9 mouse cellular contexts compared by ENCODE assay signal in genomic region chr3:17619890-17620289, GRCm38 (mm10).
DNase-seq lines count a peak whose midpoint lies in the region; ATAC-seq lines count a peak whose summit lies in the region.
"Had no signal": no experiment of that assay in that cellular context is flagged by ENCODE, and none has a peak within 500 bp of the region (broad histone marks: within the 10 kb centered on the region; RNA-seq: fewer than 3 reads in every experiment).

No protein-coding gene starts in this region.

- H3K36me3 ChIP-seq in forebrain, embryonic 16.5 days (ENCODE audit: control insufficient read depth, insufficient read depth), result no peaks in the 10 kb centered on the region
- no peaks in the 10 kb centered on the region for H3K36me3 ChIP-seq in midbrain, embryonic 16.5 days (ENCODE audit: control insufficient read depth, insufficient read depth, low read length)

- peaks cover 14% of the 10 kb centered on the region for H3K4me1 ChIP-seq in forebrain, embryonic 16.5 days (replicated peaks; ENCODE audit: control insufficient read depth, insufficient read depth, low read length)
- peaks cover 17% of the 10 kb centered on the region for H3K4me1 ChIP-seq in midbrain, embryonic 16.5 days (ENCODE audit: control insufficient read depth, insufficient read depth, low read length)

- H3K27ac ChIP-seq in forebrain, embryonic 16.5 days (ENCODE audit: low read length), result peak overlapping the region; percentile 84
- peak overlapping the region; percentile 95 for H3K27ac ChIP-seq in midbrain, embryonic 16.5 days (ENCODE audit: low read length)

- 28% methylated on average over 2 of the region's 2 CpGs for WGBS in forebrain, embryonic 16.5 days
- WGBS in midbrain, embryonic 16.5 days, result 18% methylated on average over 2 of the region's 2 CpGs

- H3K4me3 ChIP-seq in forebrain, embryonic 16.5 days (replicated peaks; ENCODE audit: low read length), result no peak overlapping the region
- no peak overlapping the region; the same call in 1 of the 2 replicates for H3K4me3 ChIP-seq in midbrain, embryonic 16.5 days (ENCODE audit: low read depth, low read length)

- H3K9me3 ChIP-seq in forebrain, embryonic 16.5 days (ENCODE audit: control insufficient read depth, low read length), result no peaks in the 10 kb centered on the region
- no peaks in the 10 kb centered on the region for H3K9me3 ChIP-seq in midbrain, embryonic 16.5 days (replicated peaks; ENCODE audit: control insufficient read depth, low read length, poor library complexity, severe bottlenecking)

- DNase-seq in brain, adult 2 months (ENCODE audit: low read depth, low spot score), result peak; percentile 94
- DNase-seq in layer of hippocampus, postnatal 10 days (ENCODE audit: low spot score in 2 of 2), result peak; percentile 21 to 47
- DNase-seq in adrenal gland, adult 2 months, result no peak
- DNase-seq in ovary, postnatal 10 days (ENCODE audit: low spot score), result no peak
- no peak for DNase-seq in kidney, adult 11 months

- no peak overlapping the region for H3K9ac ChIP-seq in forebrain, embryonic 16.5 days (replicated peaks; ENCODE audit: low read depth, low read length)
- H3K9ac ChIP-seq in midbrain, embryonic 16.5 days (ENCODE audit: low read depth, low read length), result no peak overlapping the region; the same call in 1 of the 2 replicates

- H3K27me3 ChIP-seq in forebrain, embryonic 16.5 days (replicated peaks; ENCODE audit: control insufficient read depth, insufficient read depth, low read length), result peaks cover 16% of the 10 kb centered on the region; the same call in 1 of the 2 replicates
- no peaks in the 10 kb centered on the region; the same call in 1 of the 2 replicates for H3K27me3 ChIP-seq in midbrain, embryonic 16.5 days (ENCODE audit: control insufficient read depth, insufficient read depth, low read depth, low read length)

- H3K4me2 ChIP-seq in forebrain, embryonic 16.5 days (ENCODE audit: low read length), result peak overlapping the region; percentile 28; the same call in 1 of the 2 replicates
- H3K4me2 ChIP-seq in midbrain, embryonic 16.5 days (ENCODE audit: low read length), result peak overlapping the region; percentile 52

- ATAC-seq in forebrain, embryonic 16.5 days, result peak; percentile 86
- ATAC-seq in midbrain, embryonic 16.5 days, result peak; percentile 95
- no peak for ATAC-seq in megakaryocyte, adult 5-6 weeks (ENCODE audit: poor library complexity, severe bottlenecking)
- ATAC-seq: intestine, embryonic 16.5 days had no signal

Comparison
In these comparisons a context has a peak if more than half of its experiments do, and no peak if none do; other contexts are left out.
1. DNase-seq: peak in brain, adult 2 months (single experiment) and layer of hippocampus, postnatal 10 days (2 of 2); none in adrenal gland, adult 2 months (single experiment), ovary, postnatal 10 days (single experiment) and kidney, adult 11 months (single experiment).